ENCODE assay signal across 20 mouse cellular contexts in genomic region chr14:48205044-48205443, GRCm38 (mm10).
DNase-seq lines count a peak whose midpoint lies in the region; ATAC-seq and TF ChIP-seq lines count a peak whose summit lies in the region.
"Had no signal": no experiment of that assay in that cellular context is flagged by ENCODE, and none has a peak within 500 bp of the region (broad histone marks: within the 10 kb centered on the region; RNA-seq: fewer than 3 reads in every experiment).

No protein-coding gene starts in this region.

- 0 out of 2 replicates have a peak overlapping the region, but pooled peaks have one; percentile 18 for H3K9ac ChIP-seq in kidney, embryonic 16.5 days (replicated peaks; ENCODE audit: low read length)
- no peak overlapping the region for H3K9ac ChIP-seq in lung, embryonic 14.5 days
- H3K9ac ChIP-seq: forebrain, embryonic 13.5 days; forebrain, postnatal 0 days; heart, embryonic 13.5 days had no signal

- H3K4me2 ChIP-seq in kidney, embryonic 16.5 days (replicated peaks; ENCODE audit: low read depth, low read length) = no peak overlapping the region
- H3K4me2 ChIP-seq in lung, embryonic 14.5 days = no peak overlapping the region
- H3K4me2 ChIP-seq: forebrain, embryonic 13.5 days; heart, embryonic 13.5 days had no signal

- no peak for ATAC-seq in kidney, embryonic 16.5 days (ENCODE audit: low FRiP score, low TSS enrichment)
- no peak for ATAC-seq in lung, embryonic 14.5 days (ENCODE audit: insufficient read depth)
- ATAC-seq: CD4-positive, CD25-positive, alpha-beta regulatory T cell, adult 4 months; forebrain, embryonic 13.5 days; forebrain, postnatal 0 days had no signal

- H3K4me3 ChIP-seq in kidney, embryonic 16.5 days (ENCODE audit: low read length) = no peak overlapping the region
- no peak overlapping the region for H3K4me3 ChIP-seq in lung, embryonic 14.5 days (ENCODE audit: low read depth, low read length)
- H3K4me3 ChIP-seq in embryonic facial prominence, embryonic 10.5 days = no peak overlapping the region
- H3K4me3 ChIP-seq: forebrain, embryonic 13.5 days; heart, embryonic 13.5 days had no signal

- peaks cover 73% of the 10 kb centered on the region for H3K4me1 ChIP-seq in kidney, embryonic 16.5 days (ENCODE audit: insufficient read depth, low read length)
- H3K4me1 ChIP-seq in lung, embryonic 14.5 days (ENCODE audit: insufficient read depth) = peaks cover 47% of the 10 kb centered on the region
- H3K4me1 ChIP-seq in embryonic facial prominence, embryonic 10.5 days = peaks cover 68% of the 10 kb centered on the region

- H3K27me3 ChIP-seq in kidney, embryonic 16.5 days (ENCODE audit: insufficient read depth, low read length) = no peaks in the 10 kb centered on the region
- H3K27me3 ChIP-seq in lung, embryonic 14.5 days (ENCODE audit: insufficient read depth, low read length) = no peaks in the 10 kb centered on the region
- no peaks in the 10 kb centered on the region for H3K27me3 ChIP-seq in embryonic facial prominence, embryonic 10.5 days (replicated peaks; ENCODE audit: low read depth, poor library complexity, severe bottlenecking)
- H3K27me3 ChIP-seq: forebrain, embryonic 13.5 days had no signal

- H3K36me3 ChIP-seq in kidney, embryonic 16.5 days (ENCODE audit: insufficient read depth, low read length) = no peaks in the 10 kb centered on the region
- H3K36me3 ChIP-seq in lung, embryonic 14.5 days (ENCODE audit: insufficient read depth) = no peaks in the 10 kb centered on the region
- H3K36me3 ChIP-seq in embryonic facial prominence, embryonic 10.5 days (replicated peaks) = no peaks in the 10 kb centered on the region
- H3K36me3 ChIP-seq: G1E; heart, embryonic 13.5 days had no signal

- DNase-seq in cerebellum, postnatal 10 days = peak; percentile 50 to 51
- no peak for DNase-seq in cerebellum, postnatal 4 days (ENCODE audit: low spot score in 2 of 2)
- no peak for DNase-seq in kidney, postnatal 10 days
- peak; percentile 27 for DNase-seq in lung, embryonic 14.5 days
- no peak for DNase-seq in lung, postnatal 10 days
- peak; percentile 29 for DNase-seq in embryonic facial prominence, embryonic 10.5 days (ENCODE audit: low spot score)
- no peak for DNase-seq in spleen, adult 18-20 months
- DNase-seq: adrenal gland, adult 8-10 months; adrenal gland, postnatal 36 days; B cell, adult 2 months; cerebellum, adult 2 months; cerebellum, postnatal 14 days; forebrain, postnatal 0 days; gastrocnemius, postnatal 14 days; heart, postnatal 36 days had no signal

- no peaks in the 10 kb centered on the region for H3K9me3 ChIP-seq in kidney, embryonic 16.5 days (ENCODE audit: low read length)
- no peaks in the 10 kb centered on the region for H3K9me3 ChIP-seq in lung, embryonic 14.5 days (ENCODE audit: low read depth, low read length)
- no peaks in the 10 kb centered on the region for H3K9me3 ChIP-seq in embryonic facial prominence, embryonic 10.5 days
- H3K9me3 ChIP-seq: forebrain, embryonic 13.5 days; G1E; heart, embryonic 13.5 days had no signal

- H3K27ac ChIP-seq in kidney, embryonic 16.5 days (ENCODE audit: low read length) = no peak overlapping the region
- no peak overlapping the region for H3K27ac ChIP-seq in lung, embryonic 14.5 days (ENCODE audit: low read depth)
- no peak overlapping the region for H3K27ac ChIP-seq in embryonic facial prominence, embryonic 10.5 days (replicated peaks)
- H3K27ac ChIP-seq: forebrain, embryonic 13.5 days; heart, embryonic 13.5 days had no signal

- 54% methylated on average over 10 of the region's 10 CpGs for WGBS in kidney, embryonic 16.5 days
- 52% methylated on average over 10 of the region's 10 CpGs for WGBS in lung, embryonic 14.5 days
- WGBS in embryonic facial prominence, embryonic 10.5 days = 61% methylated on average over 10 of the region's 10 CpGs

- no peak for TF ChIP-seq CTCF in lung, embryonic 14.5 days (IDR thresholded peaks at IDR 0.05; ENCODE audit: low read depth)

Comparison
In these comparisons a context has a peak if more than half of its experiments do, and no peak if none do; other contexts are left out.
1. DNase-seq: peak in cerebellum, postnatal 10 days (2 of 2), lung, embryonic 14.5 days (single experiment) and embryonic facial prominence, embryonic 10.5 days (single experiment); none in cerebellum, postnatal 4 days (0 of 2), kidney, postnatal 10 days (single experiment), lung, postnatal 10 days (single experiment) and spleen, adult 18-20 months (0 of 2).